Mouse (Mus musculus) intestine, postnatal 0 days (tissue): ENCODE measurements around the gene Brf1. TPM values are rescaled to one million over a fixed set of nuclear protein-coding genes. Genes with fewer than 3 reads are reported as not detected.
A peak's percentile ranks its signal among the peaks of the same experiment; 100 is the strongest.

Source experiments
- ATAC-seq: fragments of 200-750 bp; cut with Nextera tagmentation; 2 replicates; pipeline ENCODE4 v1.8.0; 2017; ENCODE audit warnings: mild to moderate bottlenecking, moderate TSS enrichment, moderate library complexity
- H3K27ac ChIP-seq: fragments of 300-500 bp; sonication (generic); 2 replicates; pipeline ENCODE4 v1.5.1; 2014; ENCODE audit warnings: mild to moderate bottlenecking, low read depth, low read length, moderate library complexity
- H3K27me3 ChIP-seq: fragments of 300-500 bp; sonication (generic); replicated peaks from 2 replicates; pipeline ENCODE4 v1.6.1; 2014; ENCODE audit warnings: low read length, mixed read lengths; ENCODE audit not compliant: control insufficient read depth, insufficient read depth
- H3K36me3 ChIP-seq: fragments of 300-500 bp; sonication (generic); 2 replicates; pipeline ENCODE4 v1.6.1; 2014; ENCODE audit warnings: mild to moderate bottlenecking, moderate library complexity; ENCODE audit not compliant: control insufficient read depth, insufficient read depth
- H3K4me1 ChIP-seq: fragments of 300-500 bp; sonication (generic); replicated peaks from 2 replicates; pipeline ENCODE4 v1.6.1; 2014; ENCODE audit warnings: antibody characterized with exemption, low read length, mixed read lengths; ENCODE audit not compliant: control insufficient read depth, insufficient read depth
- H3K4me2 ChIP-seq: fragments of 300-500 bp; sonication (generic); replicated peaks from 2 replicates; pipeline ENCODE4 v1.6.1; 2014; ENCODE audit warnings: low read depth, mild to moderate bottlenecking, moderate library complexity
- H3K4me3 ChIP-seq: fragments of 300-500 bp; sonication (generic); 2 replicates; pipeline ENCODE4 v1.5.1; 2014; ENCODE audit warnings: low read depth, low read length
- H3K9ac ChIP-seq: fragments of 300-500 bp; sonication (generic); 2 replicates; pipeline ENCODE4 v1.6.1; 2014; ENCODE audit warnings: mild to moderate bottlenecking, low read depth, low read length
- H3K9me3 ChIP-seq: fragments of 300-500 bp; sonication (generic); 2 replicates; pipeline ENCODE4 v1.6.1; 2016; ENCODE audit warnings: mixed run types; ENCODE audit not compliant: control insufficient read depth
- CTCF ChIP-seq: sonication (generic); IDR thresholded peaks from 2 replicates; pipeline ENCODE4 v1.5.1; 2016; ENCODE audit warnings: low read depth, mild to moderate bottlenecking, control low read depth, antibody characterized with exemption, moderate library complexity
- WGBS: fragments of 180-500 bp; shearing (Covaris S2); extraction: QIAGEN DNeasy Blood & Tissue Kit; methylation state at CpG from one replicate; pipeline ENCODE4 v1.1.7; 2014; 5-methylcytosine and 5-hydroxymethylcytosine counted together
- polyA plus RNA-seq: library from polyadenylated mRNA; unstranded; fragments of >200 nt; fragmentation: Nextera tagmentation; extraction: Ambion mirVana; gene quantifications from 2 replicates; pipeline ENCODE4 v1.2.1, GENCODE M21; 2015

Gene Brf1
- polyA plus RNA-seq, 1 experiment from 2014 or later = 17.9 TPM

- TF ChIP-seq CTCF = peak; percentile 69
- H3K4me3 ChIP-seq = no peak overlapping the region
- no peaks in the 10 kb centered on the region for H3K4me1 ChIP-seq
- H3K27ac ChIP-seq = no peak overlapping the region
- no peaks in the 10 kb centered on the region for H3K27me3 ChIP-seq
- 71% methylated on average over 6 of the region's 6 CpGs for WGBS
- H3K9ac ChIP-seq = no peak overlapping the region
- H3K4me2 ChIP-seq = no peak overlapping the region
- no peak for ATAC-seq
- H3K36me3 ChIP-seq = peaks cover 48% of the 10 kb centered on the region
- H3K9me3 ChIP-seq = no peaks in the 10 kb centered on the region
Measured at GRCm38 (mm10) chr12:112987877-112988276, 12.6 kb downstream of the Brf1 start.

GRCm38 (mm10) chr12:112985346-112985745 is 15.2 kb downstream of the Brf1 start:
- Histone ChIP-seq H3K27me3 (no peaks in the 10 kb centered on the region), H3K9me3 (no peaks in the 10 kb centered on the region), H3K27ac (no peak overlapping the region), H3K4me2 (no peak overlapping the region), H3K4me1 (no peaks in the 10 kb centered on the region), H3K4me3 (no peak overlapping the region), H3K9ac (no peak overlapping the region), H3K36me3 (peaks cover 66% of the 10 kb centered on the region)
- peak; percentile 59 for TF ChIP-seq CTCF
- WGBS = 95% methylated on average over 6 of the region's 6 CpGs
- ATAC-seq = no peak

GRCm38 (mm10) chr12:112982031-112982430 is 18.5 kb downstream of the Brf1 start:
- Histone ChIP-seq H3K4me3 (no peak overlapping the region), H3K4me1 (no peaks in the 10 kb centered on the region), H3K27me3 (no peaks in the 10 kb centered on the region), H3K36me3 (peaks cover 70% of the 10 kb centered on the region), H3K9me3 (no peaks in the 10 kb centered on the region), H3K4me2 (no peak overlapping the region), H3K9ac (no peak overlapping the region), H3K27ac (no peak overlapping the region)
- ATAC-seq = no peak
- no peak for TF ChIP-seq CTCF
- WGBS = 84% methylated on average over 2 of the region's 2 CpGs

GRCm38 (mm10) chr12:112977156-112977555 is 23.3 kb downstream of the Brf1 start:
- H3K36me3 ChIP-seq = peaks cover 60% of the 10 kb centered on the region
- 37% methylated on average over 12 of the region's 12 CpGs for WGBS
- no peak for TF ChIP-seq CTCF

GRCm38 (mm10) chr12:112976371-112977073 is 24.0 kb downstream of the Brf1 start, which contains the start of gene Btbd6:
Gene Btbd6 (plus strand): TSS chr12:112976482.
- peaks cover 60% of the 10 kb centered on the region for H3K36me3 ChIP-seq
- peak within 1 kb of the TSS; percentile 81 for H3K4me3 ChIP-seq
- peak within 1 kb of the TSS; percentile 74 for H3K9ac ChIP-seq
- H3K9me3 ChIP-seq = no peaks in the 10 kb centered on the region
- peak; percentile 94 for ATAC-seq
- no peaks in the 10 kb centered on the region for H3K27me3 ChIP-seq
- under 1% methylated on average over 77 of the region's 80 CpGs for WGBS
- peak within 1 kb of the TSS; percentile 93 for H3K27ac ChIP-seq
- H3K4me1 ChIP-seq = no peaks in the 10 kb centered on the region
- peak; percentile 85 for TF ChIP-seq CTCF
- H3K4me2 ChIP-seq = peak within 1 kb of the TSS; percentile 91

More at GRCm38 (mm10) chr12:112977156-112977555, 23.3 kb downstream of the Brf1 start:
- H3K27me3 ChIP-seq = no peaks in the 10 kb centered on the region
- no peak for ATAC-seq
- peak overlapping the region; percentile 81 for H3K4me3 ChIP-seq
- H3K4me2 ChIP-seq = peak overlapping the region; percentile 91
- peak overlapping the region; percentile 93 for H3K27ac ChIP-seq
- H3K9ac ChIP-seq = peak overlapping the region; percentile 74
- H3K4me1 ChIP-seq = no peaks in the 10 kb centered on the region
- H3K9me3 ChIP-seq = no peaks in the 10 kb centered on the region

- no peak overlapping the region for H3K9ac ChIP-seq
- TF ChIP-seq CTCF = no peak
- ATAC-seq = no peak
- no peaks in the 10 kb centered on the region for H3K27me3 ChIP-seq
- no peaks in the 10 kb centered on the region for H3K9me3 ChIP-seq
- H3K4me3 ChIP-seq = no peak overlapping the region
- no peak overlapping the region for H3K4me2 ChIP-seq
- H3K36me3 ChIP-seq = peaks cover 62% of the 10 kb centered on the region
- no peaks in the 10 kb centered on the region for H3K4me1 ChIP-seq
- H3K27ac ChIP-seq = no peak overlapping the region
- 89% methylated on average over 9 of the region's 9 CpGs for WGBS
Measured at GRCm38 (mm10) chr12:112974736-112975135, 25.8 kb downstream of the Brf1 start.
